Mouse (Mus musculus) heart, embryonic 13.5 days (tissue): ENCODE data around the gene Etfa. TPM values are rescaled to one million over a fixed set of nuclear protein-coding genes. Genes with fewer than 3 reads are reported as not detected.

Experiments
- ATAC-seq: fragments of 200-750 bp; cut with Nextera tagmentation; 2 replicates; pipeline ENCODE4 v1.8.0; 2017; ENCODE audit warnings: moderate TSS enrichment; ENCODE audit not compliant: insufficient number of reproducible peaks, low FRiP score, low TSS enrichment; ENCODE audit errors: extremely low read depth
- H3K27ac ChIP-seq: fragments of 300-500 bp; sonication (generic); replicated peaks from 2 replicates; pipeline ENCODE4 v1.5.1; 2015; ENCODE audit warnings: moderate library complexity, mild to moderate bottlenecking, inconsistent platforms
- H3K27me3 ChIP-seq: fragments of 300-500 bp; sonication (generic); replicated peaks from 2 replicates; pipeline ENCODE4 v1.6.1; 2015; ENCODE audit warnings: mild to moderate bottlenecking, inconsistent platforms
- H3K36me3 ChIP-seq: fragments of 300-500 bp; sonication (generic); 2 replicates; pipeline ENCODE4 v1.6.1; 2015; ENCODE audit warnings: mild to moderate bottlenecking, inconsistent platforms
- H3K4me1 ChIP-seq: fragments of 300-500 bp; sonication (generic); 2 replicates; pipeline ENCODE4 v1.6.1; 2015; ENCODE audit warnings: inconsistent platforms
- H3K4me2 ChIP-seq: fragments of 300-500 bp; sonication (generic); 2 replicates; pipeline ENCODE4 v1.6.1; 2015; ENCODE audit warnings: inconsistent platforms, mild to moderate bottlenecking, moderate library complexity
- H3K4me3 ChIP-seq: fragments of 300-500 bp; sonication (generic); 2 replicates; pipeline ENCODE4 v1.5.1; 2015; ENCODE audit warnings: moderate library complexity, mild to moderate bottlenecking, inconsistent platforms
- H3K9ac ChIP-seq: fragments of 300-500 bp; sonication (generic); 2 replicates; pipeline ENCODE4 v1.6.1; 2015; ENCODE audit warnings: inconsistent platforms, mild to moderate bottlenecking, moderate library complexity
- H3K9me3 ChIP-seq: fragments of 300-500 bp; sonication (generic); 2 replicates; pipeline ENCODE4 v1.6.1; 2016; ENCODE audit warnings: inconsistent platforms
- WGBS: fragments of 180-500 bp; shearing (Covaris S2); methylation state at CpG from one replicate; pipeline ENCODE4 v1.1.7; 2015; ENCODE audit warnings: mixed read lengths; 5-methylcytosine and 5-hydroxymethylcytosine counted together
- polyA plus RNA-seq: library from polyadenylated mRNA; unstranded; fragments of >200 nt; fragmentation: Nextera tagmentation; extraction: Ambion mirVana; gene quantifications from 2 replicates; pipeline ENCODE4 v1.2.1, GENCODE M21; 2015

The Etfa gene
- polyA plus RNA-seq, 1 experiment from 2014 or later = 286 TPM

GRCm38 (mm10) chr9:55510651-55511235 lies 1.3 kb downstream of the Etfa start:
- H3K4me3 ChIP-seq = peak overlapping the region; percentile 98
- peaks cover 35% of the 10 kb centered on the region for H3K4me1 ChIP-seq
- no peaks in the 10 kb centered on the region for H3K36me3 ChIP-seq
- no peaks in the 10 kb centered on the region for H3K9me3 ChIP-seq
- peak overlapping the region; percentile 97 for H3K9ac ChIP-seq
- no peak for ATAC-seq
- peak overlapping the region; percentile 86 for H3K4me2 ChIP-seq
- H3K27ac ChIP-seq = no peak overlapping the region
- 78% methylated on average over 10 of the region's 10 CpGs for WGBS
- peaks cover 28% of the 10 kb centered on the region for H3K27me3 ChIP-seq

DNA sequence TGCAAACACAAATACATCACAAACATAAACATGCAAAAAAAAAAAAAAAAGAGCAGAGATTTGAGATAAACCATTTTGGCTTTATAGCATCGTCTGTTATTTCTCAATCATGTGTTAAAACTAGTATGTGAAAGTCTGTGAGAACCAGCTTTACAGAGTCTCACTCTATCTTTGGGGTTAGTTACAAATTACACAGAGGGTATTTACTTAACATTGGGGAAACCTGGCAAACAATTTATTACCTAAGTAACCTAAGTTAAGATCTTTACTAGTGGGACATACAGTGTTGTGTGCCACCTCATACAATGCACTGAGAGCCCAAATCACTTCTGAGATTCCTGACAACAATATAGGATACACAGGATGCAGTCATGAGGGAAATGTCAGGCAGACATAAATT lies 2.3 kb downstream of the Etfa start:
- 85% methylated on average over 1 of the region's 1 CpGs for WGBS
- no peak for ATAC-seq

GRCm38 (mm10) chr9:55508701-55509100 lies 3.3 kb downstream of the Etfa start:
- Histone ChIP-seq H3K9ac (no peak overlapping the region), H3K27ac (no peak overlapping the region), H3K4me3 (no peak overlapping the region), H3K9me3 (no peaks in the 10 kb centered on the region), H3K4me2 (no peak overlapping the region), H3K27me3 (peaks cover 11% of the 10 kb centered on the region), H3K4me1 (peaks cover 43% of the 10 kb centered on the region), H3K36me3 (no peaks in the 10 kb centered on the region)
- 75% methylated on average over 4 of the region's 4 CpGs for WGBS
- ATAC-seq = no peak

More for the DNA sequence above, 2.3 kb downstream of the Etfa start:
- Histone ChIP-seq H3K9ac (0 out of 2 replicates have a peak overlapping the region, but pooled peaks have one; percentile 30), H3K4me1 (peaks cover 43% of the 10 kb centered on the region), H3K4me3 (no peak overlapping the region), H3K27me3 (peaks cover 21% of the 10 kb centered on the region), H3K9me3 (no peaks in the 10 kb centered on the region), H3K27ac (no peak overlapping the region), H3K4me2 (no peak overlapping the region), H3K36me3 (no peaks in the 10 kb centered on the region)

DNA sequence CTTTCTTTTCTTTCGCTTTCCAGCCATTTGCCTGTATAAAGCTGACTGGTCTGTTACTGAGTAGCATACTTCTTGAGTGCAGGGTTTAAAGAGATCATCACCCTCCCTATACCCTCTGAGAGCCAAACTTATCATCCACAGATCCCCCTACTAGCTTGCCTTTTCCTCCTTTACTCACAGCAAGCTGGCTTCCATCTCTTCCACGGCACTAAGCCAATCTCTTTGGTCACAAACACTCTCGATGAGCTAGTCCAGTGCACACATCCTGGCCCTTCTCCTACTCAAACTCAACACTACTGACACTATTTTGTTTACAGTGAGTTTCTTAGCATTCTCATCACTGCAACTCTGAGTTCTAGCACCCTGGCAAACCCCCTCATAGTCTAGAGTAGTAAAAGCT lies 4.1 kb downstream of the Etfa start:
- Histone ChIP-seq H3K4me1 (peaks cover 43% of the 10 kb centered on the region), H3K9ac (no peak overlapping the region), H3K27me3 (peaks cover 3% of the 10 kb centered on the region; the same call in 1 of the 2 replicates), H3K4me3 (no peak overlapping the region), H3K27ac (no peak overlapping the region), H3K4me2 (no peak overlapping the region), H3K36me3 (no peaks in the 10 kb centered on the region), H3K9me3 (no peaks in the 10 kb centered on the region)
- WGBS = 74% methylated on average over 3 of the region's 3 CpGs
- no peak for ATAC-seq

GRCm38 (mm10) chr9:55482116-55482515 lies 29.9 kb downstream of the Etfa start:
- Histone ChIP-seq H3K4me2 (no peak overlapping the region), H3K27me3 (no peaks in the 10 kb centered on the region), H3K36me3 (peaks cover 78% of the 10 kb centered on the region), H3K9me3 (no peaks in the 10 kb centered on the region), H3K4me1 (no peaks in the 10 kb centered on the region), H3K4me3 (no peak overlapping the region), H3K27ac (no peak overlapping the region), H3K9ac (no peak overlapping the region)
- ATAC-seq = no peak
- WGBS = 59% methylated on average over 2 of the region's 2 CpGs

DNA sequence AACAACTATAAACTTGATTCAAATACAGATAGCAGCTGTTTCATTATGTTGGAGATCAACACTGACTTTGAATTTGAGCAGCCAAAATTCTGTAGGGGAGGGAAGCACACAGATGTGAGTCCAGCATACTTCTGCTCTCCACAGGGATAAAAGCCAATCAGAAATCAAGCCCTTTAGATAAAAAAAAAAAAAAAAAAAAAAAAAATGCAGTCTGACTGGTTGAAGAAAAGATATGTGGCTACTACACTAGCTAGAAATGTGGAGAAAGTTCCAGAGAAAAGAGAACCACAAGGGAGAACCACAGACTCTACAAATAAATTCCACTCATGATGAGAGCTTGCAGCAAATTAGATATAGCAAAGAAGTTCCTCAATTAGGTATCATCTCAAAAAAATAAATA lies 33.3 kb downstream of the Etfa start:
- ATAC-seq = no peak
- Histone ChIP-seq H3K36me3 (peaks cover 67% of the 10 kb centered on the region), H3K27ac (no peak overlapping the region), H3K9ac (no peak overlapping the region), H3K9me3 (no peaks in the 10 kb centered on the region), H3K4me1 (no peaks in the 10 kb centered on the region), H3K27me3 (no peaks in the 10 kb centered on the region), H3K4me2 (no peak overlapping the region), H3K4me3 (no peak overlapping the region)

DNA sequence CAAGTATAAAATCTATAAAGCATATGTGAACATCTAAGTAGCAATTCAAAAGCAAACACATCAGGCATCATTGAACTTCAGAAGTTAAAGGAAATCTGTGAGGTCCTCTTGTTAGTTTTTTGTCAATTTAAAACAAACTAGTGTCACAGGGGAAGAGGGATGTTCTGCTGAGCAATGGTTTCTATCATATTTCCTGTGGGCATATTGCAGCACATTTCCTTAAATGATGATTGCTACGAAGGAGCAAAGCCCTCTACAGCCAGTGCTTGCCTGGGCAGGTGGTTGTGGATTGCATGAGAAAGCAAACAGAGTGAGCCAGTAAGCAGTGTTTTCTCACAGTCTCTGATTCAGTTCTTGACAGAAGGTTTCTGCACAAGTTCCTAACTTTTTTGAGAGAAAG lies 36.0 kb downstream of the Etfa start:
- H3K27me3 ChIP-seq = no peaks in the 10 kb centered on the region
- H3K9me3 ChIP-seq = no peaks in the 10 kb centered on the region
- H3K27ac ChIP-seq = no peak overlapping the region
- H3K36me3 ChIP-seq = peaks cover 44% of the 10 kb centered on the region
- ATAC-seq = no peak
- no peak overlapping the region for H3K9ac ChIP-seq
- no peaks in the 10 kb centered on the region for H3K4me1 ChIP-seq
- WGBS = 81% methylated on average over 1 of the region's 1 CpGs
- H3K4me3 ChIP-seq = no peak overlapping the region
- H3K4me2 ChIP-seq = no peak overlapping the region

GRCm38 (mm10) chr9:55468397-55468796 lies 43.6 kb downstream of the Etfa start:
- ATAC-seq = no peak
- WGBS = 76% methylated on average over 1 of the region's 1 CpGs

GRCm38 (mm10) chr9:55453366-55453765 lies 58.7 kb downstream of the Etfa start:
- no peak overlapping the region for H3K27ac ChIP-seq
- H3K4me1 ChIP-seq = no peaks in the 10 kb centered on the region
- no peak overlapping the region for H3K4me3 ChIP-seq
- WGBS = 83% methylated on average over 5 of the region's 5 CpGs
- no peak overlapping the region for H3K4me2 ChIP-seq
- H3K9me3 ChIP-seq = no peaks in the 10 kb centered on the region
- H3K9ac ChIP-seq = no peak overlapping the region
- no peak for ATAC-seq
- H3K36me3 ChIP-seq = peaks cover 41% of the 10 kb centered on the region
- no peaks in the 10 kb centered on the region for H3K27me3 ChIP-seq

More at GRCm38 (mm10) chr9:55468397-55468796, 43.6 kb downstream of the Etfa start:
- Histone ChIP-seq H3K4me2 (no peak overlapping the region), H3K27ac (no peak overlapping the region), H3K36me3 (peaks cover 15% of the 10 kb centered on the region), H3K27me3 (no peaks in the 10 kb centered on the region), H3K4me3 (no peak overlapping the region), H3K4me1 (no peaks in the 10 kb centered on the region), H3K9ac (no peak overlapping the region), H3K9me3 (no peaks in the 10 kb centered on the region)

- Histone ChIP-seq H3K4me2 (no peak overlapping the region), H3K9ac (no peak overlapping the region), H3K4me1 (no peaks in the 10 kb centered on the region), H3K27me3 (no peaks in the 10 kb centered on the region), H3K27ac (no peak overlapping the region), H3K4me3 (no peak overlapping the region), H3K9me3 (no peaks in the 10 kb centered on the region), H3K36me3 (peaks cover 38% of the 10 kb centered on the region)
- no peak for ATAC-seq
- WGBS = 76% methylated on average over 1 of the region's 1 CpGs
These were observed 59.1 kb downstream of the Etfa start for GRCm38 (mm10) chr9:55452906-55453305.

GRCm38 (mm10) chr9:55451426-55451825 lies 60.6 kb downstream of the Etfa start:
- H3K9ac ChIP-seq = no peak overlapping the region
- 85% methylated on average over 3 of the region's 3 CpGs for WGBS
- no peak overlapping the region for H3K4me2 ChIP-seq
- no peaks in the 10 kb centered on the region for H3K27me3 ChIP-seq
- no peaks in the 10 kb centered on the region for H3K4me1 ChIP-seq
- H3K9me3 ChIP-seq = no peaks in the 10 kb centered on the region
- ATAC-seq = no peak
- H3K27ac ChIP-seq = no peak overlapping the region
- H3K4me3 ChIP-seq = no peak overlapping the region
- peaks cover 35% of the 10 kb centered on the region for H3K36me3 ChIP-seq

DNA sequence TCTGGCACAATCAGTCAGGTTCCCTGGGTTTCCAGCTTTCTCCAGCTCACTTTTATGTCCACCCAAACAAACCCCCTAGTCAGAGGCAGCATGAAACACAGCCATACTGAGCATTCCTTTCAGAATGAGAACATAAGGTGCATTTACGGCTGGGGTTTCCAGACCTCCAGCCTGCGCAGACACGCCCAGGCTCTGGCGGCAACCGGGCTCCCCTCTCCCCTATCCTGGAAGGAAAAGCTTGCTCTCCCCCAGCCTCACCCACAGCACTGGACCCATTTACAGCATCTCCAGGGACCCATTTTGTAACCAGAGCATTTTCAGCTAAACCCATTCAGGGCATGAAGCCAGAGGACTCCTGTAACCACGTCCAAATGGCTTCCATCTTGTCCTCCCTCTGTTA lies 62.0 kb downstream of the Etfa start:
- WGBS = 82% methylated on average over 6 of the region's 6 CpGs
- Histone ChIP-seq H3K27me3 (no peaks in the 10 kb centered on the region), H3K4me2 (no peak overlapping the region), H3K36me3 (peaks cover 23% of the 10 kb centered on the region), H3K9ac (no peak overlapping the region), H3K4me3 (no peak overlapping the region), H3K9me3 (no peaks in the 10 kb centered on the region), H3K27ac (no peak overlapping the region), H3K4me1 (no peaks in the 10 kb centered on the region)
- ATAC-seq = no peak
